Mouse (Mus musculus): ENCODE data around the gene Dnah11.

The Dnah11 gene

DNA sequence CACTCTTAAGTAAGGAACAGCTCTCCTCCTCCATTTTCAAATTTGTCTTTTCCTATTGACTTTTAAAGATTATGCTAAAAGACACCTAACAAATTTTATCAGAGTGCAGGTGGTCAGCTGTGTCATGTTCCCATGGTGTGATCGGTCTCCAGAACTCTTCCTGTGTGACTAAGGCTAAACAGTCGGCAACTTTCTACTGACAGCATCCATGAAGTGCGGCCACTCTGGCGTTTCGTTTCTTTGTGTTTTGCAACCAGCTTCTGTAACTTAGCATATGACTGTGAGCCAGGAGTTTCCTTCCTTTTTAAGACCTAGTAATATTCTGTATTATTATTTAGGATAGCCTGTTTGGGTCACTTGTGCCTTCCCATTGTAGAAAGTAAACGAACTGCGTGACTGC, 338.0 kb downstream of the Dnah11 start:
- no peak for DNase-seq (ENCODE audit: low spot score)

DNA sequence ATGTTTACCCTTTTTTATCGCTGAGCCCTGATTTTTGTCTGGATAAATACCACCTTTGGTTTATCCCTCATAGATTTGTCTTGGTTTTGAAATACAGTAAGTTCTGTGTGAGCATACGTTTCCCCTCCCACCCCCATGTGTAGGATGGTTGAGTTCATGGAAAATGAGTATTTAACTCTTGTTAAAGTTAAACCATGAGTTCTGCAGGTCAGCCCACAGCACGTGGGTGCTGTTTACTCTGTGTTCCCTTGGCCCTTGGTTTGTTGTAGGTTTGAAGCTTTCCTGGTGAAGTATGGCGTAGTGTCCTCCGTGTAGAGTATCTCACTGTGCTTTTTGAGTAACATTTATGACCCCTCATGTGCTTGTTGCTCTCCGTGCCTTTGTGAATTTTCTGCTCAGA, 341.0 kb downstream of the Dnah11 start:
- DNase-seq (ENCODE audit: low spot score): no peak

DNA sequence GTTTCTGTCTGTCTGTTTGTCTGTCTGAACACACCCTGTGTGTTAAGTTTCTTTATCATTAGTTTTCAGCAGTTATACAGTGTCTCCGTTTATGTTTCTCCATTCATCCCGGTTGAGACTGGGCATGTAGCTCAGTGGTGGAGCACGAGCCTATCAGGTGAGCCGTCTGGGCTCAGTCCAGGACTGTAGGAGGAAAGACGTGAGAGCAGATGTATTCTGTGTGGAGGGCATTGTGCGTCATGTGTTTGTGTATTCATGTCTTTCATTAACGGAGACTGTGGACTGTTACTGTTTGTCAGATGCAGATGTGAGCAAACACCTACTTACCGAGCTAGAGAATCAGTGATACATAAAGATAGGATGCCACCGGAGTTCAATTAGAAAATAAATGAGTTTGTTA, 341.8 kb downstream of the Dnah11 start:
- DNase-seq (ENCODE audit: low spot score): no peak

DNA sequence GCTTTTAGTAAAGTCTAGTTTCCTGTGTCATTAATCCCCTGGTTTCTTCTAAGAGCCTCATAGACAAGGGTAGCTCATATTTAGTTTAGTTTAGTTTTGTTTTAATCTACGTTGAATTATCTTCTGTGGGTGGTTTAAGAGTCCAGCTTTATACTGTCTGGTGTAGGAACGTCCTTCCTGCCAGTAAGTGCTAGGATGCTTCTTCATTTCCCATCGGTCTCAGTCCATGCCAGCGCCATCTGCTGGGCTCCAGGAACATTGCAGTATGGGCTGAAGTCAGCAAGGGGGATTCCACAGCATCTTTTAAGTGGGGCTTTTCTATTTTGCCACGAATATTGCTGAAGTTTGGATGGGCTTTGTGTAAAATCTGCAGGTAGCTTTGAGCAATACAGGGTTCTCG, 345.5 kb downstream of the Dnah11 start:
- DNase-seq (ENCODE audit: low spot score): peak; percentile 74

DNA sequence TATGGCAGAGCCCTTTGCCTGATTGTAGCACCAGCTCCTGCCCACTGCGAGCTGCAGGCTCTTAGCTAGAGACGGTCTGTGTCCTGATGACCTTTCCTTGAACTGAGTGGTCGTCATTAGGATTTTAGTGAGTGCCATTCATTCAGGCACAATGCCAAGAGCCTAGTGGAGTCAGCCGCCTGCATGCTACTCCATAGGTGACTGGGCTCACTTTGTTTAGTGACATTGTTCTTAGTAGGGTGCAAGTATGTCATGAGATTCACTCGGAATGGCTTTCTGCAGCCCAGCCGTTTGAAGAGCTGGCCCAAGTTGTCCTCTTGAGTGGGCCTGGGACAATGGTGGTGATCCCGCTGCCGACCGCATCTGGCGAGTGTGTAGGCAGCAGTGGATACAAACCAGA, 348.4 kb downstream of the Dnah11 start:
- peak; percentile 58 for DNase-seq (ENCODE audit: low spot score)

DNA sequence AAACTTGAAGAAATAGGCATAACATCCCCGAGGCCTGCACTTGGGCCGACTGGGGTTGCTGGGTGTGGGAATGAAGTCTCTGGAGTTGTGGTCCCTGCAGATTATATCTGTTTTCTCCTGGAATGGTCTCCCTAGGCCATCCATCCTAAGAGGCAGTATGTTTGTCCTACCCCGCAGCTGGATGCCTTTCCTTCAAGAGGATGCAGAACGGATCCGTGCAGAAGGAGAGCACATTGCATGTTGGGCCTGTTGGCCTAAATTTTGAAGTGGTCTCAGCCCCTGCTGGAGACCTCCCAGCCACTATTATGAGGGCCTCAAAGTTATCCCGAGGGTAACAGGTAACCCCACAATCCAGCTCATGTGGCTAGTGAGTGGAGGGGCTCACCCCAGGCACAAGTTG, 350.2 kb downstream of the Dnah11 start:
- no peak for DNase-seq (ENCODE audit: low spot score)

DNA sequence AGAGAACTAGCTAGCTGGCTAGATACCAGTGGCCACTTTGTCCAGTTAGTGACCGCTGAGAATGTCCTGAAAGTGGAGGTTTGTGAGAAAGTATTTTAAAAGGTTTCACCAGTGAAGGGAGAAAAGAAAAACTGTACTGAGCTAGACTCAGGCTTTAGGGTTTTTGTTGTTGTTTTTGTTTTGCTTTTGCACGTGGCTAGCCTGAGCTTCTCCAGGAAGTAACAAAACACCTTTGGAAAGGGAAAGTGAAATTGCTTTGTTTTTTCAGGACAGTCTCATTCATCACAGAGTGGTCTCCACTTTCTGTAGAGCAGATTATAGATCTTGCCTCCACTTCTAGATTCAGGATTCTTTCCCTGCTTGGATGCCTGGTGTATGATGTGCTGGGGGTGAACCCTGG, 353.9 kb downstream of the Dnah11 start:
- no peak for DNase-seq (ENCODE audit: low spot score)

DNA sequence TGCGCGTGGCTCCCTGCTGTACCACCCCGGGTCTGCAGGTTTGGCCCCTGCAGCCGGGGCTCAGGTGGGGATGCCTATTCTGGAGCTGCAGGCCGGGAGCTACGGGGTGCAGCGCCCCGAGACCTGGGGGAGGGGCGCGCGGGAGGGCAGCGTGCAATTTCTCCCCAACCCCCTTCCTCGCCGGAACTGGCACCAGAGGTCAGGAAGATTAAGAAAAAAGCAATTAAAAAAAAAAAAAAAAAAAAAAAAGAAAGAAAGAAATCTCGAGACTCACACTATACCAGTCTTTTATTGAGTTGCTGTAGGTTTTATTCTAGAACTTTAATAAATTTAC, 354.8 kb downstream of the Dnah11 start:
- DNase-seq (ENCODE audit: low spot score): no peak

DNA sequence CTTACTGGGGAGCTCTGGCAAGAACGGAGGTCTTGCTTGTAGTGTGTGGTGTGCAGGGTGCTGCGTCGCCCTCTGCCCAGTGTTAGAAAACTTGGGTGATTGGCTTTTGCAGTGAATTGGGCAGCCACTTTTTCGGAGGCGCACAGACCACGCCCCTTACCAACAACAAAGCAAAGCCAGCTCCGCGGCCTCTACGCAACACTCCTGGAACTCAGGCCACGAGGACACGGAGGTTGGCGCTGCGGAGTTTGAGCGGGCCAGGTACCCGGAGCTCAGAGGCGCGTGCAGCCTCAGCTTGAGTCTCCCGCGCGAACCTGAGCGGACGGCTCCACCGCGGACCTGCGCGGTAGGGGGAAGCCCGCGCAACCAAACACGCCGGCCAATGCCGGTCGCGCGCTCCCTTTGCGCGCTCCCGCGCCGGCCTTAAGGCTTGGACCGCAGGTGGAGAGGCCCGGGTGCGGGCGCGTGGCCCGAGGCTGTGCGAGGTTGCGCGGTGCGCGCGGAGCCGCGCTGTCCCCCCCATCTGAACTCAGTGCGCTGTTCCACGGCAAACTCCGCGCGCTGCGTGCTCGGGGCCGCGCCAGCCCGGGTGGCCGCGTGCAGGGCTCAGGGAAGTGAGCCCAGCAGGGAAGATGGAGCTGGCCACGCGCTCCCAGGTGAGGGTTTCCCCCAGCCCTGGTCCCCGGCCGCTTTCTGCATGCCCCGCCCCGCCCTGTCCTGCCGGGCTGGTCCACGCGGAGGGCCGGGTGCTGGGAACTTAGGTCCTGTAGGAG, 355.4 kb downstream of the Dnah11 start:
- DNase-seq (ENCODE audit: low spot score): peak; percentile 82

DNA sequence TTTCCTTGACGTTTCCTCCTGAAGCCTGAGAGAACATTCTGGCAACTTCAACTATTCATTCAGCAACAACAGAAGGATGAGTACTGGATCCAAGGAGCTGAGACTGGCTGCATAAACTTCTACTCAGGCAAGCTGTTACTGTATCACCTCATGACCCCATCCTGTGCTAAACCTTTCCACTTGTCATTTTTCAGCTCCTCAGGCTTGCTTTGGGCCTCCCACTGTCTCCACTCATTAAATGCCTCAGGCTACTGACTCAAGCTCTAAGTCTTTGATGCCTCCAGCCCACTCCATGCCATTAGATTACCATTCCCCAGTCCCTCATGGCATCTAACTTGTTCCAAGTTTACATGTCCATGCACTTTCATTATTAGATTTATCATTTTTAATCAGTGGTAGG, 356.2 kb downstream of the Dnah11 start:
- DNase-seq (ENCODE audit: low spot score): peak; percentile 23

DNA sequence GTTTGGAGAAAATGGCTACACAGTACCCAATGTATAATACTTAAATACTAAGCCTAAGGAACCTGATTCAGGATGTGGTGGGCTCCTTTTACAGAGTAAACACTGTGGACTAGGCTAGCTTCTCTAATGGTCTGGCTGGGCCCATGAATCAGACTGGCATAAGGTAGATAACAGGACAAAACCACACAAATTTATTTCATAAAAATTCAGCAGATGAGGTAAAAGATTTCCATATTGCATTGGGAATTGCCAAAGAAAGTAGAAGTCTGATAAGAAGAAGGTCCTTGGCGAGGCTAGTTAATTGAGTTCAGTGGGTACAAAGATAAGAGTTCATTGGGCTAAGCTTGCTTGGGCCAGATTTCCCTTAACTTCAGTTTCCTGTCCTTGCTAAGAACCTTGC, 358.1 kb downstream of the Dnah11 start:
- DNase-seq (ENCODE audit: low spot score): no peak

DNA sequence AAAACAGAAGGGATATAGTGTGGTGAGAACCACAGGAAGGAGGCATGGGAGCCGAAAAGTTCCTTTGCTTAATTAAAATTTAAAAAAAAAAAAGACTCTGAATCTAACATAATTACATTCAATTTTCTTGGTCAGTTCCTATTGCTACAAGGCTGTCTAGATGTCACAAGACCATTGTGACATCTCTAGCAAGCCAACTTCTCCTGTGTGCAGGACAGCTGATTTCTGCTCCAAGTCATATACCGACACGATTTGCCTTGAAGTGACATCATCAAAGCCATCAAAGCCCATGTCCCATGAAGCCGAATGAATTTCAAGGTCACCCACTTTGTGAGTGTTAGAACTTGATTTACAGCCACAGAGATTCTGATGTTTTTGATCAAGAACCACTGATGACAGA, 361.5 kb downstream of the Dnah11 start:
- DNase-seq (ENCODE audit: low spot score): no peak

DNA sequence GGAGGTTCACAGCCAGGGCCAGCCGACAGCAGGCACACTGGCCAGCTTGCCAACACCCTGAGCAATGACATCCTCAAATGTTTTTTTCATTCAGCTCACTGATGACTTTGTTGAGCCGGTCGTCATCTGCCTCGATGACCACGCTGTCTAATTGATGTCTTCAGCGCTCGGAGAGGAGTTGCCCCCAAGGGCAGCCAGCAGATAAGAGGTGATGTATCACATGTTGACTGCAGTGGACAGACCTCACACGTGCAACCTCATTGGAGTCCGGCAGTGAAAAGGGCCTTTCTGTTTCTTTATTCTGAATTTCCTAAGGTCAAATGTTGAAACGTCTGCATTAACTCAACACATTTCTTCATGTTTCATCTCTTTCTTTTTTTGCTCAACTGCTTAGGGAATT, 363.5 kb downstream of the Dnah11 start:
- DNase-seq (ENCODE audit: low spot score): no peak

DNA sequence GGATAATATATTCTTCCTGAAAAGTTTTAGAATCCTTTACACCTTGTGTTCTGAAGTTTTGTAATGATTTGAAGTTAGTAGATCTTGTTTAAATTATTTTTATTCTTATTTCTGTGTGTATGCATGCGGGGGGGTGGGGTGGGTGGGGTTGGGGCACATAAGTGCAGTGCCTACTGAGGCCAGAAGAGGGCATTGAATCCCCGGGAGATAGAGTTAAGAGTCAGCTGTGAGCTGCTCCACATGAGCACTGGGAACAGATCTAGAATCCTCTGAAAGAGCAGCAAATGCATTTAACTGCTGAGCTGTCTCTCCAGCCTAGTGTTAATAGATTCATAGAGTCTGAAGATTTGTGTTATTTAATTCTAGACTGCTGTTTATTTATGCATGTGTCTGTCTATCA, 364.2 kb downstream of the Dnah11 start:
- no peak for DNase-seq (ENCODE audit: low spot score)

DNA sequence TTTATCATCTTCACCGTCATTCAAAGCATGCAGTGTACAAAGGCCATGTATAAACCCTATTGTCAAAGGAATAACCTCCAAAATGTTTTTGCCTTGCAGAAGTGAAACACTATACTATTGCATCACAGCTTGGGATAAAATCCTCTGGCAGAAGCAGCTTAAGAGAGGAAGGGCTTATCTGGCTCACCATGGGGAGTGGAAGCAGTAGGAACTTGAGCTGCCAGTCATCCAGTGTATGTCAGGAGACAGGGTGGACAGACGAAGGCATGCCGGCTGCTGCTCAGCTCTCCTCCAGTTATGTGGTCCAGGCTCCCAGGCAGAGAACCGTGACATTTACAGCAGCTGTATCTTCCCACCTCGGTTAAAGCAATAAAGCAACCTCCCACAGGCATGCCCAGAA, 366.7 kb downstream of the Dnah11 start:
- no peak for DNase-seq (ENCODE audit: low spot score)

DNA sequence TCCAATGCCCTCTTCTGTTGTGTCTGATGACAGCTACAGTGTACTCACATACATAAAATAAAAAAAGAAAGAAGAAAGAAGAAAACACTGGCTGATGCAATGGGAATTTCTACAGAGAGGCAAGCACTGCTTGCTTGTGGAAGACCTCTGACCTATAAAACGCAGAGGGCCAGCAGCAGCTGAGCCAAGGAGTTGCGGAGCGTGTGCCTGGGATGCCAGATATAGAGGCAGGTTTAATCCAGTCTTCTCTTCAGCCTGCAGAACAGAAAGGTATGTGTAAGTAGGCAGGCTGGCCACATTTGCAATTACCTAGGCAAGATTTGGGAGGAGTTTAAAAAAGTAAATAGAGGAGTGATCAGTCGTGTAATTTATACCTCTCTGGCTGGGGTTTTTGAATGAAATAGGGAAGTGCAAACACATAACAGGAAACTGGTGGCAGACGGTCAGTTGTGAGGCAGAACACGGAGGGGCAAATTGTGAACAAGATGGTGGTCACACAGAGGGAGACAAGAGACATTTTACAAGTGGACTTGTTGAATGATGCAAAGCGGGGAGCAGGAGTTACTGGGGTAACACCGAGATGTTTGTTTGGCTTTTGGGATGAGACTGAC, 367.4 kb downstream of the Dnah11 start:
- no peak for DNase-seq (ENCODE audit: low spot score)

DNA sequence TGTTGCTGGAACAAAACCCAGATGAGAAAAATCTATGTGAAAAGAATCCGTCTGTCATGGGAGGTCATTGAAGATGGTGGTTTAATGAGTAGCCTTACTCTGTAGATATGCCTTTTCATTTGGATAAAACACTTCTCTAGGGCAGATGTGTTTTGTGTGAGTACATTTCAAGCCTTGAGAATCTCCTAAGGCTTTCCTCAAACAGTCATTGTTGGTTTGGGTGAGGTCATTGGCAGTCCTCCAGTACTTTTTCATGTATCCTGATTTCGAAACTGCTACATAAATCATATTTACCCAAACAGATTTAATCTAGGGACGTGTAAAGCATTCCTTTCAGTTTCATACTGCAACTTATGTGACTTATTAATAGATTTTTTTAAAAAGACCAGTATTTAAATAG, 370.5 kb downstream of the Dnah11 start:
- no peak for DNase-seq (ENCODE audit: low spot score)
